Mouse (Mus musculus): ENCODE results near the gene Dtx3. TPM values are rescaled to one million over a fixed set of nuclear protein-coding genes. Genes with fewer than 3 reads are reported as not detected.

Gene Dtx3
- polyA plus RNA-seq, 1 experiment from 2014 or later = 204 TPM

- no peaks in the 10 kb centered on the region for H3K36me3 ChIP-seq
- H3K9ac ChIP-seq (replicated peaks) = no peak overlapping the region
- WGBS = 90% methylated on average over 7 of the region's 7 CpGs
- no peak for ATAC-seq (ENCODE audit: low FRiP score, low read depth)
- no peaks in the 10 kb centered on the region for H3K4me1 ChIP-seq
- no peaks in the 10 kb centered on the region for H3K9me3 ChIP-seq
- H3K4me2 ChIP-seq (replicated peaks) = no peak overlapping the region
- H3K27ac ChIP-seq (replicated peaks) = no peak overlapping the region
- no peaks in the 10 kb centered on the region for H3K27me3 ChIP-seq
- no peak overlapping the region for H3K4me3 ChIP-seq
These were observed 51.0 kb downstream of the Dtx3 start for GRCm38 (mm10) chr10:127144536-127144935.

GRCm38 (mm10) chr10:127143228-127143627 is 52.3 kb downstream of the Dtx3 start:
- H3K4me3 ChIP-seq = no peak overlapping the region
- no peak overlapping the region for H3K9ac ChIP-seq (replicated peaks)
- H3K4me2 ChIP-seq (replicated peaks) = no peak overlapping the region
- no peaks in the 10 kb centered on the region for H3K27me3 ChIP-seq
- no peaks in the 10 kb centered on the region for H3K9me3 ChIP-seq
- no peak overlapping the region for H3K27ac ChIP-seq (replicated peaks)
- H3K4me1 ChIP-seq = no peaks in the 10 kb centered on the region
- H3K36me3 ChIP-seq = no peaks in the 10 kb centered on the region
- 81% methylated on average over 8 of the region's 8 CpGs for WGBS
- ATAC-seq (ENCODE audit: low FRiP score, low read depth) = no peak

- Histone ChIP-seq H3K9ac (replicated peaks) (no peak overlapping the region), H3K4me1 (no peaks in the 10 kb centered on the region), H3K4me3 (no peak overlapping the region), H3K36me3 (no peaks in the 10 kb centered on the region), H3K27ac (replicated peaks) (no peak overlapping the region), H3K4me2 (replicated peaks) (no peak overlapping the region), H3K9me3 (no peaks in the 10 kb centered on the region), H3K27me3 (no peaks in the 10 kb centered on the region)
- 79% methylated on average over 8 of the region's 8 CpGs for WGBS
- no peak for ATAC-seq (ENCODE audit: low FRiP score, low read depth)
These were observed 54.0 kb downstream of the Dtx3 start for GRCm38 (mm10) chr10:127141500-127141899.

GRCm38 (mm10) chr10:127140971-127141370 is 54.6 kb downstream of the Dtx3 start:
- 86% methylated on average over 11 of the region's 11 CpGs for WGBS
- no peaks in the 10 kb centered on the region for H3K36me3 ChIP-seq
- no peak overlapping the region for H3K9ac ChIP-seq (replicated peaks)
- H3K4me1 ChIP-seq = no peaks in the 10 kb centered on the region
- ATAC-seq (ENCODE audit: low FRiP score, low read depth) = no peak
- no peak overlapping the region for H3K27ac ChIP-seq (replicated peaks)
- H3K4me3 ChIP-seq = no peak overlapping the region
- H3K9me3 ChIP-seq = no peaks in the 10 kb centered on the region
- no peaks in the 10 kb centered on the region for H3K27me3 ChIP-seq
- H3K4me2 ChIP-seq (replicated peaks) = no peak overlapping the region

Other genes starting within 250 kb of the Dtx3 start
- 40.1 and 45.4 TPM in 2 replicates for gene Ctdsp2, start 217.0 kb downstream of the Dtx3 start, polyA plus RNA-seq (2016; fragmentation: Nextera tagmentation; extraction: Ambion mirVana)
- gene Avil, start 195.0 kb downstream of the Dtx3 start, polyA plus RNA-seq (2016; fragmentation: Nextera tagmentation; extraction: Ambion mirVana) = 3.1 and 3.4 TPM in 2 replicates
- 74.5 and 79.2 TPM in 2 replicates for gene Tsfm, start 164.9 kb downstream of the Dtx3 start, polyA plus RNA-seq (2016; fragmentation: Nextera tagmentation; extraction: Ambion mirVana)
- gene Mettl1, start 154.3 kb downstream of the Dtx3 start, polyA plus RNA-seq (2016; fragmentation: Nextera tagmentation; extraction: Ambion mirVana) = 33.1 and 33.6 TPM in 2 replicates
- gene Eef1akmt3, start 154.2 kb downstream of the Dtx3 start, polyA plus RNA-seq (2016; fragmentation: Nextera tagmentation; extraction: Ambion mirVana) = 0.20 and 0.24 TPM in 2 replicates
- gene Cyp27b1, start 147.5 kb downstream of the Dtx3 start, polyA plus RNA-seq (2016; fragmentation: Nextera tagmentation; extraction: Ambion mirVana) = 0.09 and 0.16 TPM in 2 replicates
- gene March9, start 135.5 kb downstream of the Dtx3 start, polyA plus RNA-seq (2016; fragmentation: Nextera tagmentation; extraction: Ambion mirVana) = 4.6 and 5.3 TPM in 2 replicates
- gene Cdk4, start 132.2 kb downstream of the Dtx3 start, polyA plus RNA-seq (2016; fragmentation: Nextera tagmentation; extraction: Ambion mirVana) = 2,032 and 2,136 TPM in 2 replicates
- 165 and 167 TPM in 2 replicates for gene Tspan31, start 125.5 kb downstream of the Dtx3 start, polyA plus RNA-seq (2016; fragmentation: Nextera tagmentation; extraction: Ambion mirVana)
- gene Agap2, start 120.4 kb downstream of the Dtx3 start, polyA plus RNA-seq (2016; fragmentation: Nextera tagmentation; extraction: Ambion mirVana) = 1.3 TPM in 2 replicates
- gene Os9, start 74.6 kb downstream of the Dtx3 start, polyA plus RNA-seq (2016; fragmentation: Nextera tagmentation; extraction: Ambion mirVana) = 112 and 116 TPM in 2 replicates
- gene B4galnt1, start 30.5 kb downstream of the Dtx3 start, polyA plus RNA-seq (2016; fragmentation: Nextera tagmentation; extraction: Ambion mirVana) = 15.2 and 17.7 TPM in 2 replicates
- gene Slc26a10, start 15.1 kb downstream of the Dtx3 start, polyA plus RNA-seq (2016; fragmentation: Nextera tagmentation; extraction: Ambion mirVana) = 0.89 and 1.1 TPM in 2 replicates
- 39.6 and 46.1 TPM in 2 replicates for gene Arhgef25, start 5.6 kb downstream of the Dtx3 start, polyA plus RNA-seq (2016; fragmentation: Nextera tagmentation; extraction: Ambion mirVana)
- 17.0 and 18.1 TPM in 2 replicates for gene Pip4k2c, start 15.9 kb upstream of the Dtx3 start, polyA plus RNA-seq (2016; fragmentation: Nextera tagmentation; extraction: Ambion mirVana)
- 53.9 and 61.6 TPM in 2 replicates for gene Kif5a, start 67.6 kb upstream of the Dtx3 start, polyA plus RNA-seq (2016; fragmentation: Nextera tagmentation; extraction: Ambion mirVana)
- gene Dctn2, start 70.6 kb upstream of the Dtx3 start, polyA plus RNA-seq (2016; fragmentation: Nextera tagmentation; extraction: Ambion mirVana) = 245 and 250 TPM in 2 replicates
- 20.3 and 21.7 TPM in 2 replicates for gene Mbd6, start 93.3 kb upstream of the Dtx3 start, polyA plus RNA-seq (2016; fragmentation: Nextera tagmentation; extraction: Ambion mirVana)
- gene Mars, start 116.1 kb upstream of the Dtx3 start, polyA plus RNA-seq (2016; fragmentation: Nextera tagmentation; extraction: Ambion mirVana) = 156 and 166 TPM in 2 replicates
- gene Arhgap9, start 126.2 kb upstream of the Dtx3 start, polyA plus RNA-seq (2016; fragmentation: Nextera tagmentation; extraction: Ambion mirVana) = 0.86 and 1.1 TPM in 2 replicates
- gene Gli1, start 146.2 kb upstream of the Dtx3 start, polyA plus RNA-seq (2016; fragmentation: Nextera tagmentation; extraction: Ambion mirVana) = 3.7 and 4.1 TPM in 2 replicates
- gene Inhbe, start 158.7 kb upstream of the Dtx3 start, polyA plus RNA-seq (2016; fragmentation: Nextera tagmentation; extraction: Ambion mirVana) = not detected in 2 replicates
- gene Inhbc, start 174.7 kb upstream of the Dtx3 start, polyA plus RNA-seq (2016; fragmentation: Nextera tagmentation; extraction: Ambion mirVana) = not detected in 2 replicates
- 40.7 and 42.1 TPM in 2 replicates for gene R3hdm2, start 184.6 kb upstream of the Dtx3 start, polyA plus RNA-seq (2016; fragmentation: Nextera tagmentation; extraction: Ambion mirVana)